Mouse (Mus musculus) CH12.LX (cell line): Measurements from ENCODE around the gene Mrpl39.

ENCODE experiments used
- E2F4 ChIP-seq: IDR thresholded peaks from 2 replicates; pipeline ENCODE4 v1.6.1; 2011; ENCODE audit warnings: low read depth, low read length, improper control_type of control experiment; ENCODE audit not compliant: insufficient replicate concordance
- POLR2A ChIP-seq: IDR thresholded peaks from 2 replicates; pipeline ENCODE4 v1.6.1; 2011; ENCODE audit warnings: low read depth, mild to moderate bottlenecking, improper control_type of control experiment, low read length

GRCm38 (mm10) chr16:84745721-84746306 is 10.3 kb upstream of the Mrpl39 start:
- TF ChIP-seq POLR2A (no peak), E2F4 (no peak)
